Comparison of ENCODE assay signal across 8 mouse cellular contexts in genomic region chr15:64448581-64449140, GRCm38 (mm10).
DNase-seq lines count a peak whose midpoint lies in the region.

No protein-coding gene starts in this region.

- peak; percentile 70 for DNase-seq in layer of hippocampus, adult 11-12 months (ENCODE audit: low spot score)
- DNase-seq in layer of hippocampus, adult 9-10 months (ENCODE audit: low spot score) = no peak
- DNase-seq in frontal cortex, postnatal 36 days (ENCODE audit: low spot score in 2 of 2) = peak; percentile 47 to 78
- DNase-seq in kidney, adult 8-10 months = peak; percentile 73 to 86
- DNase-seq in lung, postnatal 14 days = peak; percentile 38
- no peak for DNase-seq in retina, embryonic 14.5 days (ENCODE audit: low spot score)
- no peak for DNase-seq in cerebellum, adult 11 months
- no peak for DNase-seq in thymus, adult 18-20 months

Comparison
In these comparisons a context has a peak if more than half of its experiments do, and no peak if none do; other contexts are left out.
1. DNase-seq: peak in layer of hippocampus, adult 11-12 months (single experiment), frontal cortex, postnatal 36 days (2 of 2), kidney, adult 8-10 months (2 of 2) and lung, postnatal 14 days (single experiment); none in layer of hippocampus, adult 9-10 months (single experiment), retina, embryonic 14.5 days (single experiment), cerebellum, adult 11 months (single experiment) and thymus, adult 18-20 months (0 of 2).